Mouse (Mus musculus): Measurements from ENCODE around the gene Fgr. TPM values are rescaled to one million over a fixed set of nuclear protein-coding genes. Genes with fewer than 3 reads are reported as not detected.

Gene Fgr
- total RNA-seq, 2 experiments from 2014 or later = 0.33 TPM; not detected in 1

GRCm38 (mm10) chr4:133012776-133013265, 38.9 kb downstream of the Fgr start:
- ATAC-seq (replicated peaks; ENCODE audit: low FRiP score, low TSS enrichment, poor library complexity, severe bottlenecking) = no peak

GRCm38 (mm10) chr4:133013266-133013891, 39.5 kb downstream of the Fgr start:
- no peak for ATAC-seq (replicated peaks; ENCODE audit: low FRiP score, low TSS enrichment, poor library complexity, severe bottlenecking)

- no peak for ATAC-seq (replicated peaks; ENCODE audit: low FRiP score, low TSS enrichment, poor library complexity, severe bottlenecking)
Measured at GRCm38 (mm10) chr4:133014088-133014487, 40.2 kb downstream of the Fgr start.

GRCm38 (mm10) chr4:133014896-133015709, 41.2 kb downstream of the Fgr start:
- no peak for ATAC-seq (replicated peaks; ENCODE audit: low FRiP score, low TSS enrichment, poor library complexity, severe bottlenecking)

GRCm38 (mm10) chr4:133015710-133016651, 42.1 kb downstream of the Fgr start:
- no peak for ATAC-seq (replicated peaks; ENCODE audit: low FRiP score, low TSS enrichment, poor library complexity, severe bottlenecking)

GRCm38 (mm10) chr4:133016677-133017415, 43.0 kb downstream of the Fgr start:
- no peak for ATAC-seq (replicated peaks; ENCODE audit: low FRiP score, low TSS enrichment, poor library complexity, severe bottlenecking)

- no peak for ATAC-seq (replicated peaks; ENCODE audit: low FRiP score, low TSS enrichment, poor library complexity, severe bottlenecking)
Measured at GRCm38 (mm10) chr4:133017597-133018262, 43.8 kb downstream of the Fgr start.

GRCm38 (mm10) chr4:133018263-133018798, 44.4 kb downstream of the Fgr start:
- no peak for ATAC-seq (replicated peaks; ENCODE audit: low FRiP score, low TSS enrichment, poor library complexity, severe bottlenecking)

- ATAC-seq (replicated peaks; ENCODE audit: low FRiP score, low TSS enrichment, poor library complexity, severe bottlenecking) = no peak
Measured at GRCm38 (mm10) chr4:133020721-133021120, 46.8 kb downstream of the Fgr start.

- ATAC-seq (replicated peaks; ENCODE audit: low FRiP score, low TSS enrichment, poor library complexity, severe bottlenecking) = no peak
Measured at GRCm38 (mm10) chr4:133021181-133021671, 47.3 kb downstream of the Fgr start.

GRCm38 (mm10) chr4:133022217-133022616, 48.3 kb downstream of the Fgr start:
- ATAC-seq (replicated peaks; ENCODE audit: low FRiP score, low TSS enrichment, poor library complexity, severe bottlenecking) = no peak

- ATAC-seq (replicated peaks; ENCODE audit: low FRiP score, low TSS enrichment, poor library complexity, severe bottlenecking) = no peak
Measured at GRCm38 (mm10) chr4:133022954-133023635, 49.2 kb downstream of the Fgr start.

GRCm38 (mm10) chr4:133023636-133024035, 49.7 kb downstream of the Fgr start:
- ATAC-seq (replicated peaks; ENCODE audit: low FRiP score, low TSS enrichment, poor library complexity, severe bottlenecking) = no peak

- ATAC-seq (replicated peaks; ENCODE audit: low FRiP score, low TSS enrichment, poor library complexity, severe bottlenecking) = no peak
Measured at GRCm38 (mm10) chr4:133024404-133024803, 50.5 kb downstream of the Fgr start.

GRCm38 (mm10) chr4:133024969-133025685, 51.2 kb downstream of the Fgr start:
- ATAC-seq (replicated peaks; ENCODE audit: low FRiP score, low TSS enrichment, poor library complexity, severe bottlenecking) = no peak

GRCm38 (mm10) chr4:133026272-133026671, 52.4 kb downstream of the Fgr start:
- no peak for ATAC-seq (replicated peaks; ENCODE audit: low FRiP score, low TSS enrichment, poor library complexity, severe bottlenecking)

GRCm38 (mm10) chr4:133026826-133027375, 53.0 kb downstream of the Fgr start:
- ATAC-seq (replicated peaks; ENCODE audit: low FRiP score, low TSS enrichment, poor library complexity, severe bottlenecking) = no peak
